Mouse (Mus musculus) layer of hippocampus, adult 8-10 months (tissue): Measurements from ENCODE around the gene Trpc2. TPM values are rescaled to one million over a fixed set of nuclear protein-coding genes. Genes with fewer than 3 reads are reported as not detected.

Experiments used
- DNase-seq, 2 experiments: peaks; one replicate each; pipeline ENCODE4 v3.0.0; 2022; ENCODE audit warnings: low spot score in 2 of 2
- total RNA-seq, 4 experiments: library from RNA; stranded (reverse); gene quantifications; 2 replicates each; pipeline ENCODE4 v1.2.4; 2022

Trpc2 gene
- total RNA-seq, 4 experiments from 2014 or later: 1.4 to 2.4 (median 1.8) TPM; not detected in 1

GRCm38 (mm10) chr7:102102241-102102640 lies 19.3 kb downstream of the Trpc2 start:
- DNase-seq: no peak

DNA sequence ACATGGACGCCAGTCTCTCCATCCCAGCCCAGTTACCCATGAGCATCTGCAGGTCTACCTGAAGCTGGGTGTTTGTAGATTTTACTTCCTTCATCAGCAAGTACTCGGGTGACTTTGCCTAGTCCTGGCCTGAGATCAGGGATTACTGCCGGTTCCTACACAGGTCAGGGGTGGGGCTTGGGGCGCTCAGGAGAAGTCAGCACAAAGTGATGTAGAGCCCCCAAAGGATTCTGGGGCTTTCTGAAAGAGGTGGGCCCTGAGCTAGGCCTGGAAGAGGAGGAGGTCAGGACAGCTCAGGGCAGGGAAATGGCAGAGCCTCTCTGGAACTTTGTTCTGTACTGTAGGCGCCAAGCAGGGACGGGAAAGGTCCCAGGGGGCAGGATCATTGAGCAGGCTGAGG lies 19.8 kb downstream of the Trpc2 start:
- no peak for DNase-seq

GRCm38 (mm10) chr7:102103555-102103954 lies 20.6 kb downstream of the Trpc2 start:
- no peak for DNase-seq

GRCm38 (mm10) chr7:102104126-102104525 lies 21.2 kb downstream of the Trpc2 start:
- DNase-seq: no peak

DNA sequence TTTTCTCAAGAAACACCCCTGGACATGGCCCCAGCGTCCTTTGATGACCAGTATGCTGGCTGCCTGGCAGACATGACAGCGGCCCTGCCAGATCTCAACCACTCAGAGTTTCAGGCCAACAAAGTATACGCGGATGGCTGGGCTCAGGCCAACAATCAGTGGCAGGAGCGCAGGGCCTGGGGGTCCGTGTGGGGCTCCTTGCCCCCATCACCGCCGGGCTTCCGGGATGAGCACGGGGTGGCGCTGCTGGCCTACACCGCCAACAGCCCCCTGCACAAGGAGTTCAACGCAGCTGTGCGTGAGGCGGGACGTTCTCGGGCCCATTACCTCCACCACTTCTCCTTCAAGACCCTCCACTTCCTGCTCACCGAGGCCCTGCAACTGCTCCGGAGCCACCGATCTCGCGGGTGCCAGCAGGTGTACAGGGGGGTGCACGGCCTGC lies 23.8 kb downstream of the Trpc2 start:
- DNase-seq: no peak

GRCm38 (mm10) chr7:102108206-102108605 lies 25.3 kb downstream of the Trpc2 start:
- no peak for DNase-seq

GRCm38 (mm10) chr7:102109171-102109570 lies 26.3 kb downstream of the Trpc2 start, which contains the start of gene Art5:
Gene Art5 (minus strand): TSS chr7:102109489.
- no peak for DNase-seq

DNA sequence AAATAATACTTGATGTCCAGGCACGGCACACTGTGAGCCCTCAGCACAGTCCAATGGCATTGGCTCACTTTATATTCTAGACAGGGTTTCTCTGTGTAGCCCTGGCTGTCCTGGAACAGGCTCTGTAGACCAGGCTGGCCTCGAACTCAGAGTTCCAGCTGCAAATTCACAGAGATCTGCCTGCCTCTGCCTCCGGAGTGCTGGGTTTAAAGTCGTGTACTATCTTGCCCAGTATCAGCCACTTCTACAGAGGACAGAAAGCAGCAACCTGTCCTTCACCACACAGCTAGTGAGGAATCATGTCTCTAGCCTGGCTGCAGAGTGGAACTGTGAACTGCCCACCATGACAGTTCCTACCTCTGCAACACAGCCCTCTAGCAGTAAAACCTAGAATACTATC lies 26.8 kb downstream of the Trpc2 start:
- DNase-seq: no peak

GRCm38 (mm10) chr7:102113151-102113729 lies 30.3 kb downstream of the Trpc2 start:
- no peak for DNase-seq

DNA sequence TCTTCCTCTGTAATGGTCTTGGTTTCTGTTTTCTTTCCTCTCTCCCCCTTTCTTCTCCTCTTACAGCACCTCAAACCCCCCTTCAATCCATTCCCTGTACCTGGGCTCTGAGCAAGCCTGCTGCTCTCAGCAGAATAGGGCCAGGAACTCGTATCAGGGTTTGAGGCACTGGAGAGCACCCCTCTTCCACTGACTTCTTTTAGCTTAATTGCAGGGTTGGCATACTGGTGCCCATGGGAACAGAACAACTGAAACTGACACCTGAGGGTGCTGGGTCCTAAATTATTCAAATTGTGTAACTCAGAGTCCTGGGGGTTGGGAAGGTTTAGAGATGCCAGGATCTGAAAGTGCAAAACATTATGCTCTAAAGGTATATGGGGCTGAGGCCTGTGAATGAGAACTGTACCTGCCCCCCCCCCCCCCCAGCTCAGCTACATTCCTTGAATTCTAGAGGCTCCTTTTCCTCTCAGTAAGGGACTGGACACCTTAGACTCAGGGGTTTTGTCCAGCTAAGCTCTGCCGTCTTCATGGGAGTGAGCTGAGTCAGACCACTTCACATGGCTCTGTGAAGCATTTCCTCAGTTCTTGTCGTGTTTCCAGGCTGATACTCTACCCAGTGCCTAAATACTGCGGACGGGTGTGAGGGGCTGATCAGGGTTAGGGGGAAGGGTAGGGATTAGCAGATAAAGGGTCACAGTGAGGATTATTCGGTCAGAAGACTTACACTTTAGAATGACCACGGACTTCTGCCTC lies 33.8 kb downstream of the Trpc2 start, which contains the start of gene Chrna10:
Gene Chrna10 (minus strand): TSS at position 250 of the 753 bp plus-strand sequence.
- no peak for DNase-seq

DNA sequence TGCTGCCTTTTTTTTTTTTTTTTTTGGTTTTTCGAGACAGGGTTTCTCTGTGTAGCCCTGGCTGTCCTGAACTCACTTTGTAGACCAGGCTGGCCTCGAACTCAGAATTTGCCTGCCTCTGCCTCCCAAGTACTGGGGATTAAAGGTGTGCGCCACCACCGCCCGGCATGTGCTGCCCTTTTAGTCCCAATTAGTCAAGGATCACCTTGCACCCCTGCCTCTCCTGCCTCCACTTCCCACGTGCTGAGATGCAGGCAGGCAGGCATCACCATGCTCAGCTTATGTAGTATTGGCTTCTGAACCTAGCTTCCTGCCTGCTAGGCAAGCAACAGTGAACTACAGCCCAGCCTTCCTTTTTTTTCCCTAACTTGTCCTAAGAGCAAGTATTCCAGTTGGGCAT lies 34.5 kb downstream of the Trpc2 start:
- DNase-seq: no peak

GRCm38 (mm10) chr7:102120326-102120725 lies 37.4 kb downstream of the Trpc2 start:
- no peak for DNase-seq

GRCm38 (mm10) chr7:102132395-102132794 lies 49.5 kb downstream of the Trpc2 start:
- no peak for DNase-seq

GRCm38 (mm10) chr7:102137464-102137863 lies 54.5 kb downstream of the Trpc2 start:
- no peak for DNase-seq

- DNase-seq: no peak
Observed at GRCm38 (mm10) chr7:102137898-102138297, 55.0 kb downstream of the Trpc2 start.

Other genes starting within 250 kb of the Trpc2 start
- gene Inppl1, start 244.9 kb upstream of the Trpc2 start, total RNA-seq: 10 to 100 TPM; 29.1 to 38.3 (median 32.4) TPM
- gene Folr2, start 225.9 kb upstream of the Trpc2 start, total RNA-seq: 1 to 10 TPM in 2 of 4 experiments, not detected in 2; 1.3 to 1.4 TPM
- 10 to 100 TPM; 30.2 to 37.2 (median 35.0) TPM for gene Anapc15, start 219.4 kb upstream of the Trpc2 start, total RNA-seq
- gene Folr1, start 212.3 kb upstream of the Trpc2 start, total RNA-seq: 1 to 10 TPM in 3 of 4 experiments, under 1 TPM in 1; 0.51 to 3.2 (median 1.3) TPM
- 10 to 100 TPM; 77.5 to 94.3 (median 89.8) TPM for gene Lamtor1, start 177.2 kb upstream of the Trpc2 start, total RNA-seq
- under 1 TPM in 1 of 4 experiments, not detected in 3; 0.35 TPM for gene Tomt, start 176.8 kb upstream of the Trpc2 start, total RNA-seq
- gene Lrrc51, start 149.2 kb upstream of the Trpc2 start, total RNA-seq: 1 to 10 TPM; 5.8 to 7.9 (median 6.1) TPM
- 100 to 1,000 TPM in 3 of 4 experiments, 10 to 100 TPM in 1; 99.7 to 129 (median 117) TPM for gene Numa1, start 149.0 kb upstream of the Trpc2 start, total RNA-seq
- gene Il18bp, start 64.4 kb upstream of the Trpc2 start, total RNA-seq: 10 to 100 TPM in 3 of 4 experiments, 1 to 10 TPM in 1; 8.3 to 12.9 (median 11.1) TPM
- gene Rnf121, start 17.6 kb upstream of the Trpc2 start, total RNA-seq: 10 to 100 TPM; 43.4 to 47.0 (median 44.9) TPM
- 10 to 100 TPM; 25.8 to 37.3 (median 31.9) TPM for gene Xndc1, start 17.6 kb upstream of the Trpc2 start, total RNA-seq
- 1 to 10 TPM; 1.7 to 2.8 (median 2.3) TPM for gene Xntrpc, start 17.4 kb upstream of the Trpc2 start, total RNA-seq
- not detected for gene Art1, start 18.6 kb downstream of the Trpc2 start, total RNA-seq
- gene Art5, start 26.4 kb downstream of the Trpc2 start, total RNA-seq: not detected
- gene Chrna10, start 33.7 kb downstream of the Trpc2 start, total RNA-seq: under 1 TPM in 2 of 4 experiments, not detected in 2; 0.16 to 0.25 TPM
- 10 to 100 TPM; 41.6 to 49.2 (median 45.3) TPM for gene Nup98, start 127.1 kb downstream of the Trpc2 start, total RNA-seq
- gene Pgap2, start 127.1 kb downstream of the Trpc2 start, total RNA-seq: 10 to 100 TPM; 29.8 to 36.9 (median 33.5) TPM
- gene Rhog, start 172.9 kb downstream of the Trpc2 start, total RNA-seq: 10 to 100 TPM; 23.5 to 41.9 (median 32.6) TPM
- 10 to 100 TPM; 68.2 to 77.4 (median 69.8) TPM for gene Stim1, start 184.7 kb downstream of the Trpc2 start, total RNA-seq